Mouse (Mus musculus): ENCODE results near the gene Plod2. TPM values are rescaled to one million over a fixed set of nuclear protein-coding genes. Genes with fewer than 3 reads are reported as not detected.

The Plod2 gene
- 38.2 and 79.9 TPM in 2 replicates for polyA plus RNA-seq (2015; fragmentation: Nextera tagmentation; extraction: Ambion mirVana)

DNA sequence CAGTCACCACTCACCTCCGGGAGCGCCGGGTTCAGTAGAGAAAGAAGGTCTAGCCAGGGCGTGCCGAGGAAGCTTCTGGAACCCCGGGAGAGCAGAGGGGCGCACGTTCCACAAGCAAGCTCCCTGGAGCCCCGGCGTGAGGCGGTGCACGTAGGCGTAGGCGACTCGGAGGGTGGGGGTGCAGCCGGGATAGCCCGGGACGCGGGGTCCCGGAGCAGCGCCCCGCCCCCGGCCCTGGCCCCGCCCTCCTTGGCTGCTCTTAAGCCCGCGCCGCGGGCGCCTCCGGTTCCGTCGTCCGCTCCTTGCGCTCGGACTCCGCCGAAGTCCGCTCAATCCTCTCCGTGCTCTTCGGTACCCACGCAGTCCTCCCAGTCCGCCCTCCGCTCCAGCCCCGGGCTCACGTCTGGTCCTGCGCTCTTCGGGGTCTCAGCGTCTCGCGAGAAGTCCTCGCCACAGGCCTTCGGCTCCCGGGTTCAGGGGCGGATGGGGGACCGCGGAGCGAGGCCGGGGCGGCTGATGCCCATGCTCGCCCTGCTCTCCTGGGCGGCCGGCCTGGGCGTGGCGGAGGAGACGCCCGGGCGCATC is at the start of gene Plod2:
Gene Plod2 (plus strand): TSS at position 247 of the 585 bp plus-strand sequence.

Other genes with a start within 250 kb of the Plod2 start
- 0.19 TPM in 1 of 2 replicates, not detected in the other for gene 1700057G04Rik, start 232.8 kb upstream of the Plod2 start, polyA plus RNA-seq (2015; fragmentation: Nextera tagmentation; extraction: Ambion mirVana)
- gene Plscr4, start 84.8 kb upstream of the Plod2 start, polyA plus RNA-seq (2015; fragmentation: Nextera tagmentation; extraction: Ambion mirVana), result 18.3 and 19.9 TPM in 2 replicates

All from adrenal gland, postnatal 0 days (tissue).